Mouse (Mus musculus) thymus, postnatal 10 days (tissue): Measurements from ENCODE around the gene Lbx1.

Experiments used
- DNase-seq, 2 experiments: peaks; one replicate each; pipeline ENCODE4 v3.0.0; 2021; ENCODE audit warnings: low spot score in 2 of 2

Gene Lbx1

DNA sequence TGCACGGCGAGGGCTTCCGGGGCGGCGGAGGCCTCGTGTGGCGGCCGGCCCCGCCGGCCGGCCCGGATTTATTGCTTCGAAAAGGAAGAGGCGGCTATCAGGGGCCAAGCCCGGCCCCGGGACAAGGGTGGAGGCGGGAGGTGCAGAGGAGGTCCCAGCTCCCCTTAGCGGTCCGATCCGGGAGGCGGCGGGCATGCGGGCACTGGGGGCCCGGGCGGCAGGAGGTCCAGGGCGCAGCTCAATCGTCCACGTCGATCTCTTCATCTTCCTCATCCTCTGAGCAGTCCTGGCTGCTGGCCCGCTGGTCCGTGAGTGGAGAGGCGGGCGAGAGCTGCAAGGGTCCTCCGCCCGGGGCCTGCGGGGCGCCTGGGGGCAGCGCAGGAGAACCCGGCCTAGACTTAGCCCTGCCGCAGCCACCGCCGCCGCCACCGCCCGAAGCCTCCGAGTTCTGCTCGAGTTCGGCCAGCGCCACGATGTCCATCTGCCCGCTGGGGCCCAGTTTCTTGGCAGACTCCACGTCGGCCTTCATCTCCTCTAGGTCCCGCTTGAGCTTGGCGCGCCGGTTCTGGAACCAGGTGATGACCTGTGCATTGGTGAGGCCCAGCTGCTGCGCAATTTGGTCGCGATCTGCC is 2.0 kb downstream of the Lbx1 start:
- DNase-seq = no peak

DNA sequence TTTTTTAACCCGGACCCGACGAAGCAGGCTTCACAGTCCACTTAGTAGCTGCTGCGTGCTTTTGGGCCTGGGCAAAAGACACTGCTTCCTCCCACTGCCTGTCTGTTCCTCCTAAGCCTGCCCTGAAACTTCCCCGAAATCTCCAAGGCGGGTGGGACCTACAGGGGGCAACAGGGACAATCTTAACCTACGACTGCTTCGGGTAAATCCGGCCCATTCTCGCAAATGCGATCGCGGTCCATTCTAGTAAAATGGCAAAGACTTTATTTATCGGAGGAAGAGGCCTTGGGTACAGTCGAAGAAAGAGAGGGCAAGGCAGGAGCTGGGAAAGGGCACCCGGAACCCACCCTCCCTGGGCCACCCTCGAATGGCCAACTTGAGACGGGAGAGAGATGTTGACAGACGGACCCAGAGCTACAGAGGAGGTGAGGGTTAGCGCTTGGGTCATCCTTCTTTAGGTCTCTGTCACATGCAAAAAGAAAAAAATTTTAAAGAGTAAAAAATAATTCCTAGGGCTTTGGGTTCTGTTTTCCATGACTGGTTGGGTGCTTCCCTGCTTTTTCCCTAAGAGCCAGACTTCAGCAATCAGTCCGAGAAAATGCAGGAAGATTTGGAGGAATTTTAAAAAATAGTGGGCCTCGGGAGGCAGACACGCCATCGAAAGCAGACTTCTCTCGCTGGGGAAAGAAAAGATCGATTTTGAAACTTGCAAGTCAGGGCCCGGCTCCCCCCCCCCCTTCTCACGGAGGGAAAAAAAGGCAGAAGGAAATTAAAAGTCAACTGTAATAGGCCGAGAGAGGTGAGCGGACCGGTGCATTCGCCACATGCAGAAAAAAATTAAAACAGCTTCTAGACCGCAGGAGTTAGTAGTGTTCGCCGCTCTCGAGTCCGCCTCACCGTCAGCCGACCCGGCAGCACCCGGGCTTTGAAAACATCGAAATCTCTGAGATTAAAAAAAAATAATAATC is 2.9 kb downstream of the Lbx1 start:
- no peak for DNase-seq

GRCm38 (mm10) chr19:45232036-45232410 is 3.6 kb downstream of the Lbx1 start:
- no peak for DNase-seq

DNA sequence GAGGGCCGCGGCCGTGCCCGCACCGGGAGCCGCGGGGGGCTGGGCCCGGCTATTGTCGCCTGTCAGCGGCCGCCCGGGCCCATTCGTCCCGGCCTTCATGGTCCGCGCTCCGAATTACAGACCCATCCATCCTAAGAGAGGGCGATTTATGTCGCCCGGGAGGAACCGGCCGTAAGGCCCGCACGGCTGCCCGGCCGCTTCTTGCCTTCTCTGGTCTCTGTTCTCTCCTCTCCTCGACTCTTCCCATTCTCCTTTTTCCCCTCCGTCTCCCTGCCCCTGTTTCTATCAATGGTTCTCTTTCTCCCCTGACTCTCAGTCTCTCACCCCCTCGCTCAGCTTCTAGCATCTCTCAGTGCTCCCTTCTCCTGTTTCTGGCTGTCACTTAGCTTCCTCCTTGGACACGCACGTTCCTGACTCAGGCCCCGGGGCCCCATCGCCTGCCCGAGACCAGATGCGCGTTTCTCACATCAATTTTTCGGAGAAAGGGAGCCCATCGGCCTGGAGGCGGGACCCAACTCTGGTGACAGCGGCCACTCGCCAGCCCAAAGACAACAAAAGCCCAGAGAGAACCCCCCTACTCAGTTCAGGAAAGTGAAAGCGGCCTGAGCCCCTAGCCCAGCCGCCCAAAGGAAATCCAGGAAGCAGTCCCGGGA is 4.1 kb downstream of the Lbx1 start:
- DNase-seq = no peak

- DNase-seq = no peak
These were observed 4.7 kb downstream of the Lbx1 start for GRCm38 (mm10) chr19:45230848-45231382.

GRCm38 (mm10) chr19:45230201-45230611 is 5.4 kb downstream of the Lbx1 start:
- DNase-seq = no peak

DNA sequence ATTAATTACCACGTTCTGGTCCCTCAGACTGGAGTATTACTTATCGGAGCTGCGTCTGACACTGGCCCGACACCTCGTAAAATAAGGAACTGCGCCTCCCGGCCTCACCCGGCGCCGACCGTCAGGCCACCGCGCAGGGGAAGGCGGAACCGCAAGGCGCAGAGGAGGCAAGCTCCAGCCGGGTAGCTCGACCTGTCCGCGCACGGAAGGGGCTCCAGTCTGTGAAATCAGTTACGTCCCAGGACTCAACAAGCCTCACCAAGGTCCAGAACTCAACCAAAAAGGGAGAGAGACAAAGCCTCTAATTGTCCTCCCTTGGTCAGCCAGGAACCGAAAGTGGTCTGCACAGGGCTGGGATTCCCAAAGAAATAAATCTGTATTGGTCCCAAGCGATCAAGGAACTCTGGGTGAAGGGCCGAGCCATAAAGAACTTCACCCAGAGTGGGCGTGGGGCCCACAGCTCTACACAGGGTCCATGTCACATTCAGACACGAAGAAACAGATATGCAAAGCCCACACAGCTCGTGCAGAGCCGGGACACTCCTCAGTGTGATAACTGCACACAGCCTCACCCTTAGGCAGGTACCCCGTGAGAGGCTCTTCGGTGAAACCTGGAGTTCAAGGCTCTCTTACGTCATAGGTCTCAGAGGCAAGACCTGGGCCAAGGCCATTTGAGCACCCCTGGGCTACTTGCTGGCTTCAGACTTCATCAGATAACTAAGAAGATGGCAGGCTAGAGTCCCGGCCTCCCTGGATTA is 6.1 kb downstream of the Lbx1 start:
- DNase-seq = no peak

DNA sequence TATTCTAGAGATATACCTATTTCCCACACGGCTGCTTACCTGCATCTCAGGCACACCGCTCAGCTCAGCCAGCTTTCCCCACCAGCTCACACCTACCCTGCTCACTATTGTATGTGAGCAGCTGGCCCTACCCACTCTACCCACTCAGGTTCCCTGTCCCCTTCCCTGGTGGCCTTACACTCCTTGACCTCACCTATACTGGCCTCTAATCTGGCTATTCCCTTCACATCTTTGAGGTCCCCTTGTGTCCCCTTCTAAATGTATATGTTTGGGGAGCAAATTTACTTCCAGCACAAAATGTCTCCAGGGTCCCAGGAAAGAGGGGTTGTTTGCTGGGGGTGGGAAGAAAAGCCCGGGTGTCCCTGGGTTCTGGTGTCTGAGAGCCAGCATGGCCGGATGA is 6.8 kb downstream of the Lbx1 start:
- DNase-seq = no peak

DNA sequence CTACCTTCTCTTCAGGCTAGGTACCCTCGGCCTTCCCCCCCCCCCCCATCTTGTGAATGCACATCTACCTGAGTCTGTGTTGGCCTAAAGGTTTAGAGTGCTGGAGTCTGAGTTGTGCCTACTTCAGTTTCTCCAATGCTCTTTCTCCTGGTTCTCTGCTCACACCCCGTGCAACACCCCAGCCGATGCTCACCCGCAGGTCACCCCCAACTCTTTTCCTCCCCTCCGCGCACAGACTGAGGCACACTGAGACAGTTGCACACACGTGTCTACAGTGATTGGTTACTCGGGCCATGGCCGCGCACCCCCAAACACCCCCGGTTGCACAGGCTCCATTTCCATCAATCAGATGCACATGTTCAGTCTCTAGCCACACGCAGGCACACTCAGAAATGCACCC is 7.5 kb downstream of the Lbx1 start:
- no peak for DNase-seq

DNA sequence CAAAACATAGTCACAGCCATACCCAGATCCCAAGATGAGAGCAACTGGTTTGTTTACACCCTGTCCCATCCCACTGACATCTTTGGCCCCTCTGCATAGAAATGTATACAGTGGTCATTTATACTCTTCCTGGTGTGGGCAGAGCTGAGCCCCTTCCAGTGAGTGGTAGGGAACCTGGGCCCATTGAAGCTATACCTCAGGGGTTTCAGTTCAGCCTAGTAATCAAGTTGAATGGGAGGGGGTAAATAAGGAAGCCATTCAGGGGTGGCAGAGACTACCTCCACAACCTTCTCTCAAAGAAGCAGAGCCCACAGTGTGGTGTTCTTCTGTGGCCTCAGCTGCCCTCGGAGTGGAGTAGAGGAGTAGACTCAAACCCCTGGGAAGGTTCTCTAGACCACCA is 7.9 kb downstream of the Lbx1 start:
- DNase-seq = no peak

GRCm38 (mm10) chr19:45227049-45227448 is 8.6 kb downstream of the Lbx1 start:
- DNase-seq = no peak

GRCm38 (mm10) chr19:45226246-45226645 is 9.4 kb downstream of the Lbx1 start:
- DNase-seq = no peak

DNA sequence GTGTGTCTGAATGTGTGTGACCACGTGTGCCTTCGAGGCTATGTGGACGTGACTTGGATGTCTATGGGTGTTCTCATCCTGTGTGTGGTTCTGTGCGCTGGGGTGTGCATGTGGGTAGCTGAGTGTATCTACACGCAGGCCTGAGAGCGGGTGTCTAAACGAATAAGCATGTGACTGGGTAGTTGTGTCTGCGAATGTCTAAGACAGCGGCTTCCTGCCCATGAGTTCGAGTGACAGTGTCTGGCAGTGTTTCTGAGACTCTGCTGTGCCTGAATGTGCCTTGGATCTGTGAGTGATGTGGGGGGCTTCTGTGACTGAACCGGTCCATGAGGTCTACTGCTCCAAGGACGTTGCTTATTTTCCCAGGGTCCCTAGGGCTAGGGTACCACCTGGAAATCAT is 10.5 kb downstream of the Lbx1 start:
- DNase-seq = no peak

DNA sequence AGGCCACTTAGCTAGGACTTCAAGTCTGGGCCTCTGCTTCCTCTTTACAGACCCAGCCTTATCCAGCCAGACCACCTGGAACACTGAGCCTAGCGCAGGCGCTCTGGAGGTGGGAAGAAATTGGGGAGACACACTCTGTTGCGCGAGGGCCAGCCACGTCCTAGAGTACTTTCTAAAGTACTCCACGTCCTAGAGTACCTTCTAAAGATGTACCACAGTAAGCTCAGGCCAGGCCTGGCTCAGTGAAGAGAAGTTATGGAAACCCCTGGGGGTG is 11.4 kb downstream of the Lbx1 start:
- no peak for DNase-seq

DNA sequence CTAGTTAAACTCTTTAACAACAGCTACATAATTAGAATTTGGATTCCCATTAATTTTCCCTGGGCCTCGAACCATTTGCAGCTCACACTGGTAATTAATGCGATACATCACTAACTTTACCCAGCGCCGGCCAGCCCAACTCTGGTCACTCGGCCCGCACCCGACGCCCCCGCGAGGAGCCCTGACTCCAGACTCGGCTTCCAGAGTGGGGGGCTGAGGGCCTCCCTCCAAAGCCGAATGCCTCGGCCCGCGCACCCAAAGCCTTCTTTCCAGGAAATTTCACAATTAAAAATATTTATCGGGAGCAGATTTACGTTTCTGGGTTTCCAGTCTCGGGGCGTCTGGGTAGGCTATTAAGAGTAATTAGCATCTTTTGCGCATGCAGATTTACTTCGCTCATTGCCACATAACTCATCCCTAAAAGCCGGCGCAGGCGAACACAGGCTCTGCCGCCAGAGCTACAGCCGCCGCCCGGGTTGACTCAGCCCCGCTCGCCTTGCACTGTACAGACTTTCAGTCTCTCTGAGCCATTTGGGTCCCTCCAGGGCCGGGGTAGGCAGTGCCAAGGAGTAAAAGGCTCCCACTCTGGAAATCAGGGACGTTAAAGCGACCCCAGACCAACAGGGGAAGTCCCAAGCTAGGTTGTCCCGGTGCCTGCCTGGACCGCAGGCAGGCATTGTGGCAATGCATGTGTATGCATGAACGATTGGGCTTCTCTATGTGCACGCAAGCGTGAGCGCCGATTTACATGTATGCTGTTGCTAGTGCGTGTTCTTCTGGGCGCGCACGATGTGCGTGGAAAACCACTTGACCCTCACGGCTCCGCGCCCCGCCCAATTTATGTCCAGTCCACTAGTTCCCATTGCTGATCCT is 12.0 kb downstream of the Lbx1 start:
- DNase-seq = no peak

DNA sequence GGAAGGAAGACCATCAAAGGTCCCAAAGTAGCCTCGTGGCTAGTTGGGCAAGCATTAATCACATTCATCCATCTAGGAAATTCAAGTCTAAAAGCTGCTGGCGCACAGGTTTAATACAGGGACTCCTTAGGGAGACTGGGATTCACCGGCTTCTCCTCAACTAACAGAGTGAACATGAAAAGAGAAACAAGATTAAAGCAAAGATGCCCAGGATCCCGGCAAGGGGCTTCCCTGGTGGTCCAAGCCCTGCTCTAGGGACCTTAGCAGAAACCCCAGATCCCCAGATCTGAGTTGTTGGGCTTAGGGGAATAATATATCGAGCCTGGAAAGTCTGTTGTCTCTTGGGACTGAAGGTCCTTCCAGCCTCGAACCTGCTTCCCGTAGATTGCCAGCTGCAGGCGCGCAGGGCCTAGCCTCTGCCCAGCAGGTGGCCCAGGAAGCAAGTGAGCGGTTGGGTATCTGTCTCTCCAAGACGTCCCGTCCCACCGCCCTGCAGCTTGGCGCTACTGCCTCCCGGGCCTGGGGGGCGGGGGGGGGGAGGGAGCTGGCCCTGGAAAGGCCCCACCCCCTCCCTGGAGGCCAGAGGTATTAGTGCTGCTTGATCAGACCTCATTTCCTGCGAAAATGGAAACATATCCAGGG is 13.3 kb downstream of the Lbx1 start:
- DNase-seq = no peak

- no peak for DNase-seq
These were observed 14.2 kb downstream of the Lbx1 start for GRCm38 (mm10) chr19:45221458-45221783.

DNA sequence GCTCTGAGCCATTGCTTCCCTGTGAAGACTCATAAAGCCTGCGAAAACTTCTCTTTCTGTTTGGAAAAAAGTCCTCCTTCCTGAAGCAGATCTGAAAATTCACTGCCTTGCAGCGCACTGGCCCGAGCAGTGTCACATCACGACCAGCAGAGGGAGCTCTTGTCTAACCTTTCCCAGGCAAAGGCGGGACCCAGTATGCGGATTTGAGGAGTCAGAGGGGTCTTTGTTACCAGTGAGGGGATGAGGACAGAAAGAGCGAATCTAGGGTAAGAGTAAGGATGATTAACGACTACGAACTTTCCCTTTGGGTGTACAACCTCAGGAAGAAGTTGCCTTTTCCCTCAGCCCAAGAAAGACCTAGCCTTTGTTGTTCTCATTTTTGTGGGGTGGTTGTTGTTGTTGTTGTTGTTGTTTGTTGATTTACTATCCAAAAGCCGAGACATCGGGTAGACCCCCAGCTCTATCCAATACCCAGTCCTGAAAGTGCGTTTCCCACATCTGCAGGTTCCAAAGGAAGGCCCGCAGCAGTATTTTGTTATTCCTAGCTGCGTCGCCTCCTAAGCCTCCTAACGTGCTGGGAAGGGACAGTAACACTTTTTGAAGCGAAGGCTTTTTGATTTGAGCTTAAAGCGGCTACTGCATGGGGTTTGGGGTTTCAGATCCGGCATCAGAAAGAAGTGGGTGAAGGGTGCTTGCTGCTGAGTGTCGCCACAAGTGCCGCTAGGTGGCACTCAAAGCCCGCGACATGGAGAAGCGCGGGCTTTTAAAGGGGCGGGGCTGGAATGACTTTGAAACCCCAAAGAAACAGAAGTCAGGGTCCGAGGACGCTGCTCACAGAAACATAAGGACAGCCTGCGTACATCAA is 14.8 kb downstream of the Lbx1 start:
- peak; percentile 42 to 79 for DNase-seq

- peak in 1 of 2 experiments; percentile 45 for DNase-seq
These were observed 19.4 kb downstream of the Lbx1 start for GRCm38 (mm10) chr19:45216240-45216639.

DNA sequence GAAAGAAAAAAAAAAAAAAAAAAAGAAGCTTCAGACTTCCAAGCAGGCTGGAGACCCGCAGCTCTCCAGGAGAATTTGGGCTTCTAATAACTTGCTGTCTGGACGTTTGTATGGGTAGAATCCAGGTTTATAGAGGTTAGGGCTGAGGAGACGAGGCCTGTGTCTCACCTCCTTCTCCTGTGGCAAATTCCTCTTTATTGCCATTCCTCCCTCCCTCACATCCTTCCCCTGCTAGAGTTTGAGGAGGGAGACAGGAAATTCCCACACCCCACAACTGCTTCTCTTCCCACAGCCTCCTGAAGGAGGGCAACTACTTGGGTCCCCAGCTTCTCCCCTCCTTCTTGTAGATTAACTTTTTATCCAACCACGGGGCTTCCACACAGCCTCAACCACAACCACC is 20.2 kb downstream of the Lbx1 start:
- DNase-seq = no peak
